Mouse (Mus musculus) megakaryocyte, embryonic 14.5 days (primary cell): ENCODE measurements around the gene Acta2.

ENCODE experiments used
- FLI1 ChIP-seq: IDR thresholded peaks from 2 replicates; pipeline ENCODE4 v1.6.1; 2012; ENCODE audit warnings: low read length, inconsistent platforms, mixed read lengths
- GATA1 ChIP-seq: IDR thresholded peaks from 3 replicates; pipeline ENCODE4 v1.6.1; 2012; ENCODE audit warnings: mixed read lengths, low read length, inconsistent platforms, borderline replicate concordance

- TF ChIP-seq GATA1: no peak
- no peak for TF ChIP-seq FLI1
Measured at GRCm38 (mm10) chr19:34232326-34232725, 23.1 kb downstream of the Acta2 start.
